Mouse (Mus musculus) stomach, embryonic 14.5 days (tissue): ENCODE results near the gene Bms1. TPM values are rescaled to one million over a fixed set of nuclear protein-coding genes. Genes with fewer than 3 reads are reported as not detected.

ENCODE experiments used
- ATAC-seq: fragments of 200-750 bp; cut with Nextera tagmentation; 2 replicates; pipeline ENCODE4 v1.8.0; 2017; ENCODE audit warnings: low read depth, moderate TSS enrichment; ENCODE audit not compliant: insufficient number of reproducible peaks, insufficient read depth, low FRiP score
- H3K27ac ChIP-seq: fragments of 300-500 bp; sonication (generic); 2 replicates; pipeline ENCODE4 v1.5.1; 2014; ENCODE audit warnings: mild to moderate bottlenecking, low read length, moderate library complexity, mixed read lengths
- H3K27me3 ChIP-seq: fragments of 300-500 bp; sonication (generic); 2 replicates; pipeline ENCODE4 v1.6.1; 2014; ENCODE audit warnings: low read length, control low read depth, mixed read lengths; ENCODE audit not compliant: control insufficient read depth, insufficient read depth
- H3K36me3 ChIP-seq: fragments of 300-500 bp; sonication (generic); 2 replicates; pipeline ENCODE4 v1.6.1; 2014; ENCODE audit warnings: mild to moderate bottlenecking, control low read depth, low read length, moderate library complexity, mixed read lengths; ENCODE audit not compliant: control insufficient read depth, insufficient read depth
- H3K4me1 ChIP-seq: fragments of 300-500 bp; sonication (generic); 2 replicates; pipeline ENCODE4 v1.6.1; 2014; ENCODE audit warnings: low read length, control low read depth, mixed read lengths; ENCODE audit not compliant: control insufficient read depth, insufficient read depth
- H3K4me2 ChIP-seq: fragments of 300-500 bp; sonication (generic); replicated peaks from 2 replicates; pipeline ENCODE4 v1.6.1; 2014; ENCODE audit warnings: low read depth, low read length, control low read depth
- H3K4me3 ChIP-seq: fragments of 300-500 bp; sonication (generic); 2 replicates; pipeline ENCODE4 v1.5.1; 2014; ENCODE audit warnings: low read depth, low read length, control low read depth
- H3K9ac ChIP-seq: fragments of 300-500 bp; sonication (generic); replicated peaks from 2 replicates; pipeline ENCODE4 v1.6.1; 2014; ENCODE audit warnings: low read depth, mild to moderate bottlenecking, control low read depth, low read length, moderate library complexity, mixed read lengths
- H3K9me3 ChIP-seq: fragments of 300-500 bp; sonication (generic); 2 replicates; pipeline ENCODE4 v1.6.1; 2016; ENCODE audit warnings: low read depth, low read length, control low read depth; ENCODE audit not compliant: control insufficient read depth
- WGBS: fragments of 180-500 bp; shearing (Covaris S2); extraction: QIAGEN DNeasy Blood & Tissue Kit; methylation state at CpG from one replicate; pipeline ENCODE4 v1.1.7; 2014; 5-methylcytosine and 5-hydroxymethylcytosine counted together
- microRNA-seq: library from miRNA; unstranded; fragments of <30 nt; microRNA quantifications from one replicate; pipeline ENCODE4, GENCODE M21; 2016
- polyA plus RNA-seq: library from polyadenylated mRNA; unstranded; fragments of >200 nt; fragmentation: Nextera tagmentation; extraction: Ambion mirVana; gene quantifications from 2 replicates; pipeline ENCODE4 v1.2.1, GENCODE M21; 2014

Gene Bms1
- polyA plus RNA-seq, 1 experiment from 2014 or later = 30.4 TPM

DNA sequence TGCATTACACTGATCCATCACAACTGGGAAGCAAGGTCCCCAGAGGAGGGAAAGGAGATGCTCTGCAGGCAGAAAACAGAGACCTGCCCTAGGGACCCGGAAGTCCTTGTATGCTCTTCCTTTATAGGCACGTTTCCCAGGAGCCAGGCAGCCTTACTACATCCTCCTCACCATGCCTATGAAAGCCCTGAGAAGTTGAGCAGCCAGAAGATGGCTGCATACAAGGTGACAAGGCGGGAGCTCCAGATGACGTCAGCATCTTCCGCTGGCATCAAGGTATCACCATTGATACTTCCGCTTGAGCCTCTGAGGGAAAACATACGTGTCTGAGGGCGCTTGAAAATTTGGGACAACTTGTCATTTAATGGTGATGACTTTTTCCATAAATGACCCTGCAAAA, 72.0 kb downstream of the Bms1 start:
- Histone ChIP-seq H3K4me3 (no peak overlapping the region), H3K36me3 (no peaks in the 10 kb centered on the region), H3K9me3 (no peaks in the 10 kb centered on the region), H3K4me1 (no peaks in the 10 kb centered on the region), H3K4me2 (no peak overlapping the region), H3K9ac (no peak overlapping the region), H3K27ac (no peak overlapping the region), H3K27me3 (no peaks in the 10 kb centered on the region)
- WGBS = 86% methylated on average over 8 of the region's 8 CpGs
- no peak for ATAC-seq

- Histone ChIP-seq H3K9ac (no peak overlapping the region), H3K27ac (no peak overlapping the region), H3K9me3 (no peaks in the 10 kb centered on the region), H3K27me3 (no peaks in the 10 kb centered on the region), H3K4me2 (no peak overlapping the region), H3K36me3 (no peaks in the 10 kb centered on the region), H3K4me3 (no peak overlapping the region), H3K4me1 (no peaks in the 10 kb centered on the region)
- WGBS = 88% methylated on average over 11 of the region's 11 CpGs
- no peak for ATAC-seq
These were observed 77.3 kb downstream of the Bms1 start for GRCm38 (mm10) chr6:118341861-118342485.

GRCm38 (mm10) chr6:118337660-118338059, 81.6 kb downstream of the Bms1 start:
- 84% methylated on average over 5 of the region's 5 CpGs for WGBS

GRCm38 (mm10) chr6:118336541-118337480, 82.5 kb downstream of the Bms1 start:
- no peak overlapping the region for H3K4me2 ChIP-seq
- 65% methylated on average over 14 of the region's 14 CpGs for WGBS
- H3K27me3 ChIP-seq = no peaks in the 10 kb centered on the region
- no peaks in the 10 kb centered on the region for H3K4me1 ChIP-seq
- H3K9ac ChIP-seq = no peak overlapping the region
- H3K27ac ChIP-seq = no peak overlapping the region
- no peaks in the 10 kb centered on the region for H3K9me3 ChIP-seq
- H3K4me3 ChIP-seq = no peak overlapping the region
- no peaks in the 10 kb centered on the region for H3K36me3 ChIP-seq
- no peak; the same call in 1 of the 2 replicates for ATAC-seq

More at GRCm38 (mm10) chr6:118337660-118338059, 81.6 kb downstream of the Bms1 start:
- Histone ChIP-seq H3K27me3 (no peaks in the 10 kb centered on the region), H3K27ac (no peak overlapping the region), H3K36me3 (no peaks in the 10 kb centered on the region), H3K4me2 (no peak overlapping the region), H3K9ac (no peak overlapping the region), H3K9me3 (no peaks in the 10 kb centered on the region), H3K4me1 (no peaks in the 10 kb centered on the region), H3K4me3 (no peak overlapping the region)
- no peak for ATAC-seq

DNA sequence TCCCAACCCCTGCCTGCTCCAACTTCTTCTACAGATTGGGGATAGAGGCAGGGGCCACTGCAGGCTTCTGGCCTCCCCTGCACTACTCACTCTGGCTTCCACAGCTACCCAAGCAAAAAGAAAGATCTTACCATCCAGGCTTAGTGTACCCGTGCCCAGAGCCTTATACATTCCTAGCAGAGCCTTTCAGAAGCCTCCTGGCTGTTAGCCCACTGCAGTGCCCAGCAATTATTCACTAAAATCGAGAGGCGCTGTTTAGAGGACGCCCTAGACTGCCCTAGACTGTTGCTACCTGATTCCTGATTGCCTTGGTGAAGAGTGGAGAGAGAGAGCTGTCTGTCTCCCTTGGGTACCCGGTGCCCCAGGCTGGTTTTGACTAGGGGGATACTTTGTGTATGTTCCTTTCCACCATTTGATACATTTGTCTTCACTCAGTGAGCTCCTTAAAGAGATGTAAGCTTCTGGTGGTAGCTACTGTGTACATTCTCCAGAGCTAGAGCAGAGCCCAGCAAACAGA, 83.3 kb downstream of the Bms1 start:
- no peaks in the 10 kb centered on the region for H3K27me3 ChIP-seq
- H3K4me1 ChIP-seq = no peaks in the 10 kb centered on the region
- H3K27ac ChIP-seq = no peak overlapping the region
- H3K4me2 ChIP-seq = no peak overlapping the region
- H3K4me3 ChIP-seq = no peak overlapping the region
- H3K36me3 ChIP-seq = no peaks in the 10 kb centered on the region
- no peak overlapping the region for H3K9ac ChIP-seq
- no peak for ATAC-seq
- 61% methylated on average over 5 of the region's 5 CpGs for WGBS
- H3K9me3 ChIP-seq = no peaks in the 10 kb centered on the region

DNA sequence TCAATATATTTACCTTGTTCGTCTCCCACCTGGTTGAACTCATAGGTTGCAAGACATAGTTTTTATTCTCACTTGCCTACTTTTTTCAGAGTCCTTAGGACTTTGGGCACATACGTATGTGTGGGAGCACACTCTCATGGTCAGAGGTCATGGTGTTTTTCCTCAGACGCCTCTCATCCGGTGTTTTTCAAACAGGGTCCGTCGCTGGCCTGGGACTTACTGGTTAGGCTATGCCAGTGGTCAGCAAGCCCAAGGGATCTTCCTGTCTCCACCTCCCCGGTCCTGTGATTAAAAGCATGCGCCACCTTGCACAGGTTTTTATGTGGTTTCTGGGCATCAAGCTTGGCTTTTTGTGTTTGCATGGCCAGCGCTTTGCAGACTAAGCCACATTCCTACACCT, 85.4 kb downstream of the Bms1 start:
- WGBS = 81% methylated on average over 9 of the region's 9 CpGs
- Histone ChIP-seq H3K27ac (no peak overlapping the region), H3K27me3 (no peaks in the 10 kb centered on the region), H3K4me2 (no peak overlapping the region), H3K4me3 (no peak overlapping the region), H3K9ac (no peak overlapping the region), H3K9me3 (no peaks in the 10 kb centered on the region), H3K4me1 (no peaks in the 10 kb centered on the region), H3K36me3 (no peaks in the 10 kb centered on the region)
- ATAC-seq = no peak

Small RNAs within 50 kb of the gene (microRNA-seq; reads per million reads assigned to microRNA genes)
- gene Gm25953 = not detected

Other genes starting within 250 kb of the Bms1 start
- gene Ret, start 221.8 kb downstream of the Bms1 start, polyA plus RNA-seq = 15.0 and 16.0 TPM in 2 replicates
- 8.0 and 10.6 TPM in 2 replicates for gene Zfp248, start 36.1 kb upstream of the Bms1 start, polyA plus RNA-seq
- 12.2 and 12.4 TPM in 2 replicates for gene Zfp9, start 59.8 kb upstream of the Bms1 start, polyA plus RNA-seq
- 14.4 and 14.5 TPM in 2 replicates for gene Ankrd26, start 142.8 kb upstream of the Bms1 start, polyA plus RNA-seq